Mouse (Mus musculus) liver, embryonic 14.5 days (tissue): ENCODE measurements around the gene Pxmp4. TPM values are rescaled to one million over a fixed set of nuclear protein-coding genes. Genes with fewer than 3 reads are reported as not detected.

ENCODE experiments used
- ATAC-seq: fragments of 200-750 bp; cut with Nextera tagmentation; 2 replicates; pipeline ENCODE4 v1.8.0; 2017; ENCODE audit warnings: moderate number of reproducible peaks, mild to moderate bottlenecking, moderate library complexity; ENCODE audit not compliant: insufficient read depth
- DNase-seq, 3 experiments: peaks; one replicate each; pipeline ENCODE4 v3.0.0-alpha.2; 2012 to 2013; ENCODE audit warnings: low read depth in 3 of 3, low spot score in 3 of 3
- H3K27ac ChIP-seq: fragments of 300-500 bp; sonication (generic); 2 replicates; pipeline ENCODE4 v1.5.1; 2014; ENCODE audit warnings: moderate library complexity, mild to moderate bottlenecking, control low read depth, inconsistent platforms
- H3K27me3 ChIP-seq: fragments of 300-500 bp; sonication (generic); 2 replicates; pipeline ENCODE4 v1.6.1; 2014; ENCODE audit warnings: mild to moderate bottlenecking, low read length, moderate library complexity; ENCODE audit not compliant: control insufficient read depth, insufficient read depth
- H3K36me3 ChIP-seq: fragments of 300-500 bp; sonication (generic); replicated peaks from 2 replicates; pipeline ENCODE4 v1.6.1; 2014; ENCODE audit warnings: low read depth; ENCODE audit not compliant: control insufficient read depth, insufficient read depth
- H3K4me1 ChIP-seq, 2 experiments: fragments of 200-500 bp in 1 of 2; fragments of 300-500 bp in 1 of 2; sonication (generic) in 1 of 2; replicated peaks; 2 replicates each; pipeline ENCODE4 v1.6.1; 2012 to 2014; ENCODE audit warnings: antibody characterized with exemption in 1 of 2, inconsistent platforms in 1 of 2, low read length in 1 of 2; ENCODE audit not compliant: control insufficient read depth in 2 of 2, insufficient read depth in 2 of 2
- H3K4me2 ChIP-seq: fragments of 300-500 bp; sonication (generic); 2 replicates; pipeline ENCODE4 v1.6.1; 2014; ENCODE audit warnings: low read depth, mild to moderate bottlenecking, control low read depth, moderate library complexity
- H3K4me3 ChIP-seq, 2 experiments: fragments of 200-500 bp in 1 of 2; fragments of 300-500 bp in 1 of 2; sonication (generic) in 1 of 2; 2 replicates each; pipeline ENCODE4 v1.5.1; 2012 to 2014; ENCODE audit warnings: low read depth in 2 of 2, low read length in 2 of 2, mild to moderate bottlenecking in 2 of 2, control low read depth in 1 of 2, inconsistent platforms in 1 of 2, moderate library complexity in 1 of 2; ENCODE audit not compliant: insufficient read depth in 1 of 2
- H3K9ac ChIP-seq: fragments of 300-500 bp; sonication (generic); replicated peaks from 2 replicates; pipeline ENCODE4 v1.6.1; 2014; ENCODE audit warnings: mild to moderate bottlenecking, control low read depth, moderate library complexity
- H3K9me3 ChIP-seq: fragments of 300-500 bp; sonication (generic); 2 replicates; pipeline ENCODE4 v1.6.1; 2016; ENCODE audit warnings: low read length, mixed read lengths; ENCODE audit not compliant: control insufficient read depth
- CTCF ChIP-seq: IDR thresholded peaks from 2 replicates; pipeline ENCODE4 v1.5.1; 2016; ENCODE audit warnings: antibody characterized with exemption, low read depth, control low read depth
- EP300 ChIP-seq: IDR thresholded peaks from 2 replicates; pipeline ENCODE4 v1.6.1; 2016; ENCODE audit warnings: antibody characterized with exemption, low read depth
- WGBS: fragments of 180-500 bp; shearing (Covaris S2); extraction: QIAGEN DNeasy Blood & Tissue Kit; methylation state at CpG from one replicate; pipeline ENCODE4 v1.1.7; 2014; ENCODE audit not compliant: insufficient replicate concordance; 5-methylcytosine and 5-hydroxymethylcytosine counted together
- polyA plus RNA-seq, 2 experiments: library from polyadenylated mRNA; depleted of rRNA in 1 of 2; stranded (reverse) in 1 of 2; unstranded in 1 of 2; fragments of >200 nt; fragmentation: Nextera tagmentation in 1 of 2; extraction: Ambion mirVana in 1 of 2; gene quantifications; 2 replicates each; pipeline versions ENCODE4 v1.2.1 to v1.2.3; 2012 to 2014

Gene Pxmp4
- polyA plus RNA-seq, 2 experiments = 18.7 to 30.2 TPM

DNA sequence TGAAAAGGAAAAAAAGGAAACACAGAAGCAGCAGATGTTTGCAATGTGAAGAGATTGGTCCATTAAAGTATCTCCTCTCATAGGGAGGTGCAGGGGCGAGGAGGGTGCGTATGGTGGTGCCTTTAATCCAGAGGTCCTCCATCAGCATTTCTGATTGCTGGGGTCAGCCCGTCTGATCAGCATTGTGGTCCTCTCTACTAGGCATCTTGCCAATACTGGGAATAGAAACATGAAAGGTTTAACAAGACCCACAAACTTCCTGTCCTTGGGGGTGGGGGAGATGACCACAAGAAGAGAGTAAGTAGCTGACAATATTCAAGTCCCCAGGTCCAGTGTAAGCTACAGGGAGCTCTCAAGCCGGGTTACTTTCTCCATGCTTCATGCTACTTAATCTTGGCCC, 32.8 kb downstream of the Pxmp4 start:
- ATAC-seq (no peak), DNase-seq (no peak)
- Histone ChIP-seq H3K36me3 (no peaks in the 10 kb centered on the region), H3K9me3 (no peaks in the 10 kb centered on the region), H3K27ac (no peak overlapping the region), H3K4me1 (peaks cover 19 to 32% of the 10 kb centered on the region in 2 experiments), H3K27me3 (no peaks in the 10 kb centered on the region), H3K4me3 (no peak overlapping the region), H3K4me2 (peak overlapping the region; percentile 94), H3K9ac (no peak overlapping the region)
- 26% methylated on average over 4 of the region's 4 CpGs for WGBS
- TF ChIP-seq CTCF (no peak), EP300 (no peak)

DNA sequence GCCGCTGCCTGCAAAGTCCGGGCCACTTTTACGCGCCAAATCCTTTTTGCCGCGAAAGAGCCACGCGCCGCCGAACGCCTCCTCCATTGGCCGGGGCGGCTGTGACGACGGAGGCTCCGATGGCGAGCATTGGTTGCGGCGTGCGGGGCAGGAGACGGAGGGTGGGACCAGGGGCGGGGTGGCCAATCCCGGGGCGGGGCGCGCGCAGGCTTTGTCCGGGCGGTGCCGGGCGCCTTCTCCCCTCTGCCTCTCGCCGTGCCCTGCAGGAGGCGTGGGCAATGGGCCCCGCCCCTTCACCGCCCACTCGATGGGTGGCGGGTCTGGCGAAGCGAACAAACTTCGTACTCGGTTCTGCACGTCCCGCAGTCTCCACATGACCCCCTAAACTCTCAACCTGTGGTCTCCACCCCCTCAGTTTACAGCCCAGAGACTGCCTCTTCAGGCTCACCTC, 33.6 kb downstream of the Pxmp4 start, which contains the start of gene E2f1:
Gene E2f1, minus strand, starts transcription at position 57 of the 451 bp plus-strand sequence.
- Histone ChIP-seq H3K9ac (peak within 1 kb of the TSS; percentile 74), H3K27ac (peak within 1 kb of the TSS; percentile 54), H3K27me3 (no peaks in the 10 kb centered on the region), H3K36me3 (no peaks in the 10 kb centered on the region), H3K4me3 (peak within 1 kb of the TSS; percentile 65 to 97), H3K4me1 (peaks cover 19 to 35% of the 10 kb centered on the region in 2 experiments), H3K9me3 (no peaks in the 10 kb centered on the region), H3K4me2 (peak within 1 kb of the TSS; percentile 94)
- WGBS = under 1% methylated on average over 44 of the region's 44 CpGs
- TF ChIP-seq EP300 (peak; percentile 24; the same call in 1 of the 2 replicates), CTCF (0 out of 2 replicates have a peak, but pooled peaks have one; percentile 24)
- ATAC-seq (peak; percentile 94), DNase-seq (peak; percentile 92 to 93 (median 92))

DNA sequence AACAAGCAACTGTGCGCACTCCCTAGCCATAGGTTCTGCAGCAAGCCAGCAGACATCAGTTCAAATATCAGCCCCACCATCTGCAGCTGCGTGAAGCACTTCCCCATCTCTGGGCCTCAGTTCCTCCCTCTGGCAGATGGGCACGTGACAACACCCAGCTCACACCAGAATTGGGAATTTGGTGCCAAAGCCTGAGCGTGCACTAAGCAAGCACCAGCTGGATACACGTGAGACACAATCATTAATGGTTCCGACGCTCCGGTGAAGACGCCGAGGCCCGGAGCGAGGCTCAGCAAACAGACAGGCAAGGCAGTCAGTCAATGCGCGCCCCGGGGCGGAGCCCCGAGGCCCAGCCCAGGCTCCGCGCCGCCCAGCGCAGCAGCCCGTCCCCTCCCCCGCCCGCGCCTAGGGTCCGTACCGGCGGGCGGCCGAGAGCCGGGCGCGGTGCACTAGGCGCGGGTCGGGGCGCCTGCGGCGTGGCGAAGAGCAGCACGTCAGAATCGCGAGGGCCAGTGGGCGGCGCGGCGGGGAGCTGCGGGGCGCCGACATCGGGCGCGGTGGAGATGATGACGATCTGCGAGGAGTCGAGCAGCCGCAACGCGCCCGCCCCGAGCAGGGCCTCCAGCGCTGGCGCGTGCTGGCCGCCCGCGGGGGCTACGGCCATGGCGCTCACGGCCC, 34.3 kb downstream of the Pxmp4 start:
- peaks cover 19 to 37% of the 10 kb centered on the region in 2 experiments for H3K4me1 ChIP-seq
- peak overlapping the region; percentile 74 for H3K9ac ChIP-seq
- TF ChIP-seq EP300 (no peak), CTCF (peak; percentile 4; the same call in 1 of the 2 replicates)
- H3K4me3 ChIP-seq = peak overlapping the region; percentile 65 to 97
- peaks cover 4% of the 10 kb centered on the region for H3K36me3 ChIP-seq
- peak overlapping the region; percentile 54 for H3K27ac ChIP-seq
- H3K4me2 ChIP-seq = peak overlapping the region; percentile 94
- WGBS = under 1% methylated on average over 70 of the region's 70 CpGs
- DNase-seq = peak; percentile 56 to 68 (median 64)
- H3K9me3 ChIP-seq = no peaks in the 10 kb centered on the region
- ATAC-seq = peak; percentile 83
- H3K27me3 ChIP-seq = no peaks in the 10 kb centered on the region

DNA sequence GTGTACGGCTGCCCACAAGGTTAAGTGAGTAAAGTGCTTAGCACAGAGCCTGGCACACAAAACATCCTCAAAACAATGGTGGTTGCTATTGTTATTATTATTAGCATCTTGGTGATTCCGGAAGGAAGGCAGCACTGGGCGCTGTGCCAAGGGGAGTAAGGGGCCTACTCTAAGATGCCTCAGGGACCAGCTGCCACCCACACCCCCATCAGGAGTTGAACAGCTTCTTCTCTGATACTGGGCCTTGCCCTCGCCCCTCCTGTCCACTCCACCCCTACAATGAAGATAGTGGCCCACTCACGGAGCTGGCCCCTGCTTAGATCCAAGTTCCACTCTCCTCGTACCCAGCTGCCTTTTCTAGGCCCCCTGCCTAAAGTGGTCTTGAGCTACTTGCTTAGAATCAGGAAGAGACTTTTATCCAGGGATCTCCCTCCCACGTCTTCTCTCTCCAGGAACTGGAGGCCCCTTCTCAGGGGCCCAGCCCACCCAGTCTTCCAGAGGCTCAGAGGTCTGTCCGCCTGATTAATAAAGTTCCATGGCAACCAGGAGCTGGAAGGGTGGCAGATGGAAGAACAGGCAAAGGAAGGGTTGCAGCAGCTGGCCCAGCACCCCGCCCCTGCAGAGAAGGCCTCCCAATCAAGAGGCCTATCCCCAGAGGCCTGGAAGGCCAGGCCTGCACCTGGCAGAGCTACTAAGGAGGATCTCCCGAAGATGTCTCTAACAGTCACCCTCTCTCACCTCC, 35.0 kb downstream of the Pxmp4 start:
- no peak for DNase-seq
- 19% methylated on average over 10 of the region's 10 CpGs for WGBS

DNA sequence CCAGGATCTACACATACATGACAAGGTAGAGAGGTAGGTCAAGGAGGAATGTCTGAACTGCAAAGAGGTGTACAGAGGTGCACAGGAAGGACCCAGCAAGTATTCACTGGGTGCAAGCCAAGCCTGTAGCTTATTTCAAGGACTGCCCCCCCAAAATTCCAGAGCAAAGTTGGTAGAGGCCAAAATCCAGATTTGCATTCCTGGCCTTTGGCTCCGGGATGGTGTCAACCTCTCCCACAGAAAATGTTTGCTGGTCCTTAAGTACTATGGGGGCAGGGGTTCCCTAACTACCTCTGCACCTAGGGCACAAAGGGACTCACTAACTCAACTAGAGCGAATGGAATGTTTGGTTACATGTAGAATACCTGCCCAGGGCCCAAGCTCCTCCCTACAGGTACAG, 35.7 kb downstream of the Pxmp4 start:
- Histone ChIP-seq H3K4me2 (peak overlapping the region; percentile 94), H3K9ac (peak overlapping the region; percentile 74), H3K27me3 (no peaks in the 10 kb centered on the region), H3K36me3 (peaks cover 18% of the 10 kb centered on the region), H3K4me1 (peaks cover 19 to 37% of the 10 kb centered on the region in 2 experiments), H3K27ac (no peak overlapping the region), H3K9me3 (no peaks in the 10 kb centered on the region), H3K4me3 (peak overlapping the region; percentile 65 to 97)
- DNase-seq (no peak), ATAC-seq (no peak)
- no peak for TF ChIP-seq CTCF
- TF ChIP-seq EP300 = no peak
- WGBS = 76% methylated on average over 2 of the region's 2 CpGs

More for the DNA sequence above, 35.0 kb downstream of the Pxmp4 start:
- H3K27ac ChIP-seq = peak overlapping the region; percentile 54
- H3K36me3 ChIP-seq = peaks cover 11% of the 10 kb centered on the region
- H3K9ac ChIP-seq = peak overlapping the region; percentile 74
- peak overlapping the region; percentile 65 to 97 for H3K4me3 ChIP-seq
- TF ChIP-seq CTCF (no peak), EP300 (no peak)
- no peaks in the 10 kb centered on the region for H3K27me3 ChIP-seq
- peaks cover 19 to 37% of the 10 kb centered on the region in 2 experiments for H3K4me1 ChIP-seq
- H3K4me2 ChIP-seq = peak overlapping the region; percentile 94
- H3K9me3 ChIP-seq = no peaks in the 10 kb centered on the region
- ATAC-seq = peak; percentile 24
